ENCODE assay signal across 8 mouse cellular contexts in genomic region chr3:129612311-129613097, GRCm38 (mm10).
A peak's percentile ranks its signal among the peaks of the same experiment; 100 is the strongest.
DNase-seq lines count a peak whose midpoint lies in the region; ATAC-seq and TF ChIP-seq lines count a peak whose summit lies in the region.

No protein-coding gene starts in this region.

- TF ChIP-seq EP300 in lung, postnatal 0 days (IDR thresholded peaks at IDR 0.05): no peak

- ATAC-seq in limb, embryonic 15.5 days (ENCODE audit: insufficient number of reproducible peaks, low FRiP score, low TSS enrichment, low read depth): no peak
- peak; percentile 59 for ATAC-seq in common myeloid progenitor, adult 5-6 weeks (replicated peaks; ENCODE audit: low read depth, poor library complexity, severe bottlenecking)
- ATAC-seq in lung, postnatal 0 days: peak; percentile 28; the same call in 1 of the 2 replicates

- TF ChIP-seq CTCF in lung, postnatal 0 days (IDR thresholded peaks at IDR 0.05): no peak

- no peaks in the 10 kb centered on the region for H3K27me3 ChIP-seq in limb, embryonic 15.5 days
- no peaks in the 10 kb centered on the region for H3K27me3 ChIP-seq in limb, embryonic 10.5 days (ENCODE audit: low read depth, poor library complexity, severe bottlenecking)
- H3K27me3 ChIP-seq in lung, postnatal 0 days (replicated peaks; ENCODE audit: insufficient read depth, low read length): peaks cover 6% of the 10 kb centered on the region; the same call in 1 of the 2 replicates

- no peak overlapping the region for H3K27ac ChIP-seq in limb, embryonic 15.5 days
- H3K27ac ChIP-seq in limb, embryonic 10.5 days: no peak overlapping the region
- no peak overlapping the region for H3K27ac ChIP-seq in lung, postnatal 0 days (ENCODE audit: low read length)

- H3K9ac ChIP-seq in limb, embryonic 15.5 days: 0 out of 2 replicates have a peak overlapping the region, but pooled peaks have one; percentile 10
- no peak overlapping the region for H3K9ac ChIP-seq in lung, postnatal 0 days (replicated peaks; ENCODE audit: low read depth)

- WGBS in limb, embryonic 15.5 days: 78% methylated on average over 25 of the region's 25 CpGs
- WGBS in limb, embryonic 10.5 days: 96% methylated on average over 25 of the region's 25 CpGs
- WGBS in lung, postnatal 0 days: 73% methylated on average over 25 of the region's 25 CpGs

- DNase-seq in cerebellum, postnatal 14 days: peak; percentile 59 to 61
- DNase-seq in cerebellum, adult 8-10 months: no peak
- no peak for DNase-seq in limb, embryonic 10.5 days (ENCODE audit: low spot score)
- peak; percentile 56 for DNase-seq in lung, postnatal 0 days (ENCODE audit: low spot score)
- no peak for DNase-seq in urinary bladder, adult 18-20 months (ENCODE audit: low spot score in 2 of 2)
- no peak for DNase-seq in testis, postnatal 14 days (ENCODE audit: low spot score)

- 0 out of 2 replicates have a peak, but pooled peaks cover 3% of the 10 kb centered on the region for H3K36me3 ChIP-seq in limb, embryonic 15.5 days
- peaks cover 57% of the 10 kb centered on the region for H3K36me3 ChIP-seq in limb, embryonic 10.5 days
- no peaks in the 10 kb centered on the region for H3K36me3 ChIP-seq in lung, postnatal 0 days (ENCODE audit: insufficient read depth, low read length)

- no peak overlapping the region for H3K4me3 ChIP-seq in limb, embryonic 15.5 days
- no peak overlapping the region for H3K4me3 ChIP-seq in limb, embryonic 10.5 days
- H3K4me3 ChIP-seq in lung, postnatal 0 days (ENCODE audit: low read depth, low read length): no peak overlapping the region

- H3K9me3 ChIP-seq in limb, embryonic 15.5 days: no peaks in the 10 kb centered on the region
- H3K9me3 ChIP-seq in limb, embryonic 10.5 days (replicated peaks): no peaks in the 10 kb centered on the region
- H3K9me3 ChIP-seq in lung, postnatal 0 days (ENCODE audit: low read length): no peaks in the 10 kb centered on the region

- H3K4me1 ChIP-seq in limb, embryonic 15.5 days: peaks cover 15% of the 10 kb centered on the region
- peaks cover 10% of the 10 kb centered on the region for H3K4me1 ChIP-seq in limb, embryonic 10.5 days
- no peaks in the 10 kb centered on the region for H3K4me1 ChIP-seq in lung, postnatal 0 days (ENCODE audit: insufficient read depth, low read depth, low read length)

- no peak overlapping the region for H3K4me2 ChIP-seq in limb, embryonic 15.5 days
- no peak overlapping the region for H3K4me2 ChIP-seq in lung, postnatal 0 days (replicated peaks; ENCODE audit: low read depth, low read length)

Comparison
In these comparisons a context has a peak if more than half of its experiments do, and no peak if none do; other contexts are left out.
1. DNase-seq: peak in cerebellum, postnatal 14 days (2 of 2) and lung, postnatal 0 days (single experiment); none in cerebellum, adult 8-10 months (single experiment), limb, embryonic 10.5 days (single experiment), urinary bladder, adult 18-20 months (0 of 2) and testis, postnatal 14 days (single experiment).